Mouse (Mus musculus) stomach, postnatal 0 days (tissue): ENCODE results near the gene Gins3. TPM values are rescaled to one million over a fixed set of nuclear protein-coding genes. Genes with fewer than 3 reads are reported as not detected.
A peak's percentile ranks its signal among the peaks of the same experiment; 100 is the strongest.
"Not testable (repeated sequence)": the region's sequence is repeated elsewhere in the genome, so short reads cannot be mapped to it uniquely, and the experiment has no call there.

ENCODE experiments used
- ATAC-seq: fragments of 200-750 bp; cut with Nextera tagmentation; 2 replicates; pipeline ENCODE4 v1.8.0; 2017; ENCODE audit not compliant: low FRiP score, low TSS enrichment
- DNase-seq: peaks from one replicate; pipeline ENCODE4 v3.0.0-alpha.2; 2016; ENCODE audit warnings: low spot score
- H3K27ac ChIP-seq: fragments of 300-500 bp; sonication (generic); replicated peaks from 2 replicates; pipeline ENCODE4 v1.5.1; 2014; ENCODE audit warnings: mild to moderate bottlenecking, control low read depth
- H3K27me3 ChIP-seq: fragments of 300-500 bp; sonication (generic); 2 replicates; pipeline ENCODE4 v1.6.1; 2014; ENCODE audit warnings: low read length; ENCODE audit not compliant: control insufficient read depth, insufficient read depth
- H3K36me3 ChIP-seq: fragments of 300-500 bp; sonication (generic); 2 replicates; pipeline ENCODE4 v1.6.1; 2014; ENCODE audit warnings: low read length, mixed read lengths; ENCODE audit not compliant: control insufficient read depth, insufficient read depth
- H3K4me1 ChIP-seq: fragments of 300-500 bp; sonication (generic); replicated peaks from 2 replicates; pipeline ENCODE4 v1.6.1; 2014; ENCODE audit warnings: antibody characterized with exemption; ENCODE audit not compliant: control insufficient read depth, insufficient read depth
- H3K4me2 ChIP-seq: fragments of 300-500 bp; sonication (generic); replicated peaks from 2 replicates; pipeline ENCODE4 v1.6.1; 2014; ENCODE audit warnings: low read depth, mild to moderate bottlenecking, control low read depth, moderate library complexity
- H3K4me3 ChIP-seq: fragments of 300-500 bp; sonication (generic); 2 replicates; pipeline ENCODE4 v1.5.1; 2014; ENCODE audit warnings: low read depth, low read length, control low read depth
- H3K9ac ChIP-seq: fragments of 300-500 bp; sonication (generic); 2 replicates; pipeline ENCODE4 v1.6.1; 2014; ENCODE audit warnings: mild to moderate bottlenecking, low read length, control low read depth, mixed read lengths
- H3K9me3 ChIP-seq: fragments of 300-500 bp; sonication (generic); 2 replicates; pipeline ENCODE4 v1.6.1; 2016; ENCODE audit warnings: low read length; ENCODE audit not compliant: control insufficient read depth
- CTCF ChIP-seq: IDR thresholded peaks from 2 replicates; pipeline ENCODE4 v1.5.1; 2016; ENCODE audit warnings: antibody characterized with exemption, low read depth, mild to moderate bottlenecking, moderate library complexity
- EP300 ChIP-seq: optimal IDR thresholded peaks from 2 replicates; pipeline ENCODE3; 2016; ENCODE audit warnings: antibody characterized with exemption
- WGBS: fragments of 180-500 bp; shearing (Covaris S2); extraction: QIAGEN DNeasy Blood & Tissue Kit; methylation state at CpG from one replicate; pipeline ENCODE4 v1.1.7; 2014; 5-methylcytosine and 5-hydroxymethylcytosine counted together
- polyA plus RNA-seq: library from polyadenylated mRNA; unstranded; fragments of >200 nt; fragmentation: Nextera tagmentation; extraction: Ambion mirVana; gene quantifications from 2 replicates; pipeline ENCODE4 v1.2.1, GENCODE M21; 2015

Gins3 gene
- polyA plus RNA-seq, 1 experiment from 2014 or later = 5.0 TPM

DNA sequence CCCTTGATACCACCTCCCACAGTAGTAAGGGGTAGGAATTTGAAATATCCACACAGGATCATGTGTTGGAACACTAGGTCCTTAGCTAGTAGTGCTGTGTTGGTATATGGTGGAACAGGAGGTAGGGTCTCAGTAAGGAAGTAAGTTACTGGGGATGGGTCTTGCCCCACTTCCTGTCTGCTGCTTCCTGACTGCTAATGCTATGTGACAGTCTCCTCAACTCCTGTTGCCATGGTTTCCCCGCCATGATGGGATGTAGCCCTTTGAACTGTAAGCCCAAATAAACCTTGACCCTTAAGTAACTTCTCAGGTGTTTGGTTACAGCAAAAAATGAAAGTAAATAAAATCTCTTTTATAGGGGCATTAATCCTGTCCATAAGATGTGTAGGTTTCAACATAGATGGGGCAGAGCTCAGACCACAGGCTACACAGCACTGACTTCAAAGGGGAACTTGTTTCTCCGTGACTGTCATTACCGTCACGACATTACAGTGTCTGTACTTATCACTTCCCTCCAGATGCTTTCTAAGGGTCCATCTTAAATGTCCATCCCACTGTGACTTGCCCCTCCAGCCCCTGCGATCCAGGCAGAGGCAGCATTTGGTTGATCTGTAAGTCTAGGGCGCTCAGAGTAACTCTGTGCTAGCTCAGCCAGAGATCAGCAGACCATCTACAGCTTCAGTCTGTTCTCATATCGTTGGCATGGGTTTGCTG, 29.8 kb downstream of the Gins3 start:
- no peak overlapping the region for H3K9ac ChIP-seq
- no peak overlapping the region for H3K4me3 ChIP-seq
- 72% methylated on average over 7 of the region's 7 CpGs for WGBS
- no peaks in the 10 kb centered on the region for H3K36me3 ChIP-seq
- no peaks in the 10 kb centered on the region for H3K27me3 ChIP-seq
- ATAC-seq (no peak), DNase-seq (no peak)
- H3K4me2 ChIP-seq = no peak overlapping the region
- H3K4me1 ChIP-seq = no peaks in the 10 kb centered on the region
- H3K27ac ChIP-seq = no peak overlapping the region
- no peak for TF ChIP-seq EP300
- TF ChIP-seq CTCF = no peak
- H3K9me3 ChIP-seq = no peaks in the 10 kb centered on the region

DNA sequence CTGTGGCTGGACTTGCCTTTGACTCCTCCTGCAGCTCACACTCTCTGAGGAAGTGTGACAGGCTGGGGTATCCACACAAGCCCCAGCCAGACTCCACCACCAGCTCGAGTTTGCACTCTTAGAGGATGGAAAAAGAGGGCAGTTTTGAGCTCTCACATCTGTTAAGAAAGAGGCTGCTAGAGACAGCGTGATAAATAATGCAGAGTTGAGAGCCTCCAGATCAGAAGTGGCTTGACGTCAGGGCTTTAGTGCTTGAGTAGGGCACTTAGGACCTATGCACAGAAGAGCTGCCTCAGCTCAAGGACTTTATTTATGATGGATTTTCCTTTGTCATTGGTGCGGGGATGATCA, 30.3 kb downstream of the Gins3 start:
- no peak for TF ChIP-seq EP300
- no peak for TF ChIP-seq CTCF
- Histone ChIP-seq H3K36me3 (no peaks in the 10 kb centered on the region), H3K4me1 (no peaks in the 10 kb centered on the region), H3K4me3 (no peak overlapping the region), H3K9me3 (no peaks in the 10 kb centered on the region), H3K9ac (no peak overlapping the region), H3K27me3 (no peaks in the 10 kb centered on the region), H3K4me2 (no peak overlapping the region), H3K27ac (no peak overlapping the region)
- WGBS = 44% methylated on average over 4 of the region's 4 CpGs
- DNase-seq (no peak), ATAC-seq (no peak)

DNA sequence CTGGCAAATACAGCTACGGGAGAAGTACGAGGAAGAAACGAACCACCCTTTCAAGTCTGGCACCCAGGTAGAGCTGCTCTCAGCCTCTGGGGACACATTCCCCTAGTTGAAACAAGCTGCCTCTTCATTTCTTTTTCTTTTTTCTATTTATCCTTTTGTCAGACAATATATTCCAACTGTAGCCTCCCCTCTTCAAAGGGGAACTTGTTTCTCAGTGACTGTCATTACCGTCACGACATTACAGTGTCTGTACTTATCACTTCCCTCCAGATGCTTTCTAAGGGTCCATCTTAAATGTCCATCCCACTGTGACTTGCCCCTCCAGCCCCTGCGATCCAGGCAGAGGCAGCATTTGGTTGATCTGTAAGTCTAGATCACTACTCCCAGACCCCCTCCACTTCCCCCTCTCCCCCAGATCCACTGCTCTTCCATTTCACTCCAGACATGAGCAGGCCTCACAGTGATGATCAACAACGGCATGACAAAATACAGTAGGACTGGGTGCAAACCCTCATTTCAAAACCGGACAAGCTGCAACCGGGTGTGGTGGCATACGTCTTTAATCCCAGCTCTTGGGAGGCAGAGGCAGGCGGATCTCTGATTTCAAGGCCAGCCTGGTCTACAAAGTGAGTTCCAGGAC, 32.7 kb downstream of the Gins3 start:
- not testable (repeated sequence) for H3K36me3 ChIP-seq, H3K27me3 ChIP-seq, H3K9ac ChIP-seq, ATAC-seq, H3K4me3 ChIP-seq, H3K27ac ChIP-seq, H3K9me3 ChIP-seq, H3K4me1 ChIP-seq, DNase-seq, H3K4me2 ChIP-seq
- WGBS = 93% methylated on average over 11 of the region's 11 CpGs

DNA sequence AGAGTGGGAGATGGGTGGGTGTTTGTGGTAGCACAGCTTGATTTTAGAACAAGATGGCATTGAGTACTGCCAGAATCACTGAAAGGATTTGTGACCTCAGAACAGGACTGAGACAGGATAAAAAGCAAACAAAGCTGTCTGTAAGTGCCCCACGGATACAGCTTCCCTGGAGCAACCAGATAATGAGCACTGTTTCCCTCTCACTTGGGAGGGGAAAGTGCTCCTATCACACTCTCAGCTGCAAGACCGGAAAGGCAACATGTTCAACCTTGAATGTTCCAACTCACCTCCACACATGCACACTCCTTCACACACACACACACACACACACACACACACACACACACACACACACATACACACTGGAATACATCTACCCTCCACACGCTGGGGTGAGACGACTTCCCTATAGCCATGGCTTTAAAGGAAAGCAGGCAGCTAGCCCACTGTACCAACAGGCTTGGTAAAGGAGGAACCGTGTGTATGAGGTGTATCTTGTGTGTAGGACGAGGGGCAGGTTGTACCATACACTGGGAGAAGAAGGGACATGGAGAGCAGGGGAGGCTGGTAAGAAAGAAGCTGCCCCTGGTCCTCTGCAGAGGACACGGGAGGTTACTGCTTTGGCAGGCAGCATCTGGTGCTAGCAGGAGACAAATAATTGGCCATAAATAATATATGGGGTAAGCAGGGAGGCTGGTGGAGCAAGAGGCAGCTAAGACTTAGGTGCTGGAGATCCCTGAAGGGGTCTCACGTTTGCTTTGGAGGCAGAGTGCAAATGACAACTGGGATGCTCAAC, 35.1 kb downstream of the Gins3 start:
- DNase-seq (peak; percentile 31), ATAC-seq (no peak)
- no peaks in the 10 kb centered on the region for H3K9me3 ChIP-seq
- no peak overlapping the region for H3K4me3 ChIP-seq
- 43% methylated on average over 8 of the region's 8 CpGs for WGBS
- H3K4me1 ChIP-seq = no peaks in the 10 kb centered on the region
- no peak overlapping the region for H3K4me2 ChIP-seq
- no peaks in the 10 kb centered on the region for H3K36me3 ChIP-seq
- H3K9ac ChIP-seq = no peak overlapping the region
- no peaks in the 10 kb centered on the region for H3K27me3 ChIP-seq
- no peak for TF ChIP-seq EP300
- TF ChIP-seq CTCF = no peak
- no peak overlapping the region for H3K27ac ChIP-seq

DNA sequence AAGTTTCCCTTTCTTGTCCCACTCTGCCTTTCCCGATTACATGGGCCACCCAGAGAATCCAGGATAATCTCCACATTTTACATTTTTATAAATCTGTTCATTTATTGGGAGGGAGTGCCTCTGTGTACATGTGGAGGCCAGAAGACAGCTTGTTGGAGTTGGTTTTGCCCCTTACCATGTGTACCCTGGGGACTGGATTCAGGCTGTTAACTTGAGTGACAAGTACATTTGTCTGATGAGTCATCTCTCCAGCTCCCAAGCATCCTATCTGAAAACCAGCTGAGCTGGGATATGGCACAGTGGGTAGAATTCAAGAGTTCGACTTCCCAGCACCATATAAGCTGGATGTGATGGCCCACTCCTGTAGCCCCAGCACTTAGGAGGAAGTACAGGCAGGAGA, 36.7 kb downstream of the Gins3 start:
- WGBS = 67% methylated on average over 2 of the region's 2 CpGs
- H3K27me3 ChIP-seq = no peaks in the 10 kb centered on the region
- H3K36me3 ChIP-seq = no peaks in the 10 kb centered on the region
- H3K4me3 ChIP-seq = no peak overlapping the region
- no peak for TF ChIP-seq EP300
- TF ChIP-seq CTCF = no peak
- H3K4me2 ChIP-seq = no peak overlapping the region
- ATAC-seq = no peak
- DNase-seq = no peak
- H3K9ac ChIP-seq = no peak overlapping the region
- H3K4me1 ChIP-seq = no peaks in the 10 kb centered on the region
- H3K27ac ChIP-seq = no peak overlapping the region
- H3K9me3 ChIP-seq = no peaks in the 10 kb centered on the region

DNA sequence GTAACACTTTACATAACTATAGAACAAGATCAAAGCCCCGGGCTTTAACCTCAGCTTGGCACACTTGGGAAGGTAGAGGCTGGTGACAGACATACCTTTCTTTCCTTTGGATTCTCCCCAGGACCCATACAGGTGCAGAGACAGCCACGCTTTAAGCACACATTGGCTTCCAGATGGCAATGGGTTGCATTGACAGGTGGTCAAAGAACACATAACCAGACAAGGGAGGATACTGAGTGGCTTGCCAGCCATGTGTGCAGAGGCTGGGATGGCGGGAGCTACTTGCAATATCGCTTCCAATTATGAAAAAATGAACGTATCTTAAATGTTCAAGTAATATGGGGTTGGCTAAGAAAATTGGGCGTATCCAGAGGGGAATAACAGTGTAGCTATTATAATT, 38.6 kb downstream of the Gins3 start:
- H3K9me3 ChIP-seq = no peaks in the 10 kb centered on the region
- no peak for ATAC-seq
- no peak overlapping the region for H3K4me2 ChIP-seq
- no peak overlapping the region for H3K27ac ChIP-seq
- H3K36me3 ChIP-seq = no peaks in the 10 kb centered on the region
- 83% methylated on average over 6 of the region's 6 CpGs for WGBS
- TF ChIP-seq CTCF = no peak
- H3K4me1 ChIP-seq = no peaks in the 10 kb centered on the region
- H3K27me3 ChIP-seq = no peaks in the 10 kb centered on the region
- DNase-seq = no peak
- H3K4me3 ChIP-seq = no peak overlapping the region
- H3K9ac ChIP-seq = no peak overlapping the region
